Mouse (Mus musculus) hindbrain, embryonic 16.5 days (tissue): ENCODE data around the gene Hemk1. TPM values are rescaled to one million over a fixed set of nuclear protein-coding genes. Genes with fewer than 3 reads are reported as not detected.
A peak's percentile ranks its signal among the peaks of the same experiment; 100 is the strongest.

Source experiments
- ATAC-seq: fragments of 200-750 bp; cut with Nextera tagmentation; 2 replicates; pipeline ENCODE4 v1.8.0; 2017; ENCODE audit warnings: moderate TSS enrichment, moderate library complexity
- H3K27ac ChIP-seq: fragments of 300-500 bp; sonication (generic); 2 replicates; pipeline ENCODE4 v1.5.1; 2014; ENCODE audit warnings: low read depth, mild to moderate bottlenecking, control low read depth, low read length, moderate library complexity
- H3K27me3 ChIP-seq: fragments of 300-500 bp; sonication (generic); replicated peaks from 2 replicates; pipeline ENCODE4 v1.6.1; 2014; ENCODE audit warnings: low read length; ENCODE audit not compliant: control insufficient read depth, insufficient read depth
- H3K36me3 ChIP-seq: fragments of 300-500 bp; sonication (generic); 2 replicates; pipeline ENCODE4 v1.6.1; 2014; ENCODE audit warnings: mild to moderate bottlenecking, low read length, moderate library complexity, mixed read lengths; ENCODE audit not compliant: control insufficient read depth, insufficient read depth
- H3K4me1 ChIP-seq: fragments of 300-500 bp; sonication (generic); 2 replicates; pipeline ENCODE4 v1.6.1; 2014; ENCODE audit warnings: low read depth, low read length; ENCODE audit not compliant: control insufficient read depth, insufficient read depth
- H3K4me2 ChIP-seq: fragments of 300-500 bp; sonication (generic); 2 replicates; pipeline ENCODE4 v1.6.1; 2014; ENCODE audit warnings: mild to moderate bottlenecking, low read length, control low read depth, moderate library complexity
- H3K4me3 ChIP-seq: fragments of 300-500 bp; sonication (generic); 2 replicates; pipeline ENCODE4 v1.5.1; 2014; ENCODE audit warnings: mild to moderate bottlenecking, low read length, control low read depth, moderate library complexity
- H3K9ac ChIP-seq: fragments of 300-500 bp; sonication (generic); 2 replicates; pipeline ENCODE4 v1.6.1; 2014; ENCODE audit warnings: low read depth, mild to moderate bottlenecking, control low read depth, low read length, moderate library complexity
- H3K9me3 ChIP-seq: fragments of 300-500 bp; sonication (generic); 2 replicates; pipeline ENCODE4 v1.6.1; 2014; ENCODE audit warnings: mild to moderate bottlenecking, low read length, moderate library complexity; ENCODE audit not compliant: control insufficient read depth
- WGBS: fragments of 180-500 bp; shearing (Covaris S2); extraction: QIAGEN DNeasy Blood & Tissue Kit; methylation state at CpG from one replicate; pipeline ENCODE4 v1.1.7; 2014; 5-methylcytosine and 5-hydroxymethylcytosine counted together
- polyA plus RNA-seq: library from polyadenylated mRNA; unstranded; fragments of >200 nt; fragmentation: Nextera tagmentation; extraction: Ambion mirVana; gene quantifications from 2 replicates; pipeline ENCODE4 v1.2.1, GENCODE M21; 2015

The Hemk1 gene
- polyA plus RNA-seq, result 17.5 and 18.7 TPM in 2 replicates

DNA sequence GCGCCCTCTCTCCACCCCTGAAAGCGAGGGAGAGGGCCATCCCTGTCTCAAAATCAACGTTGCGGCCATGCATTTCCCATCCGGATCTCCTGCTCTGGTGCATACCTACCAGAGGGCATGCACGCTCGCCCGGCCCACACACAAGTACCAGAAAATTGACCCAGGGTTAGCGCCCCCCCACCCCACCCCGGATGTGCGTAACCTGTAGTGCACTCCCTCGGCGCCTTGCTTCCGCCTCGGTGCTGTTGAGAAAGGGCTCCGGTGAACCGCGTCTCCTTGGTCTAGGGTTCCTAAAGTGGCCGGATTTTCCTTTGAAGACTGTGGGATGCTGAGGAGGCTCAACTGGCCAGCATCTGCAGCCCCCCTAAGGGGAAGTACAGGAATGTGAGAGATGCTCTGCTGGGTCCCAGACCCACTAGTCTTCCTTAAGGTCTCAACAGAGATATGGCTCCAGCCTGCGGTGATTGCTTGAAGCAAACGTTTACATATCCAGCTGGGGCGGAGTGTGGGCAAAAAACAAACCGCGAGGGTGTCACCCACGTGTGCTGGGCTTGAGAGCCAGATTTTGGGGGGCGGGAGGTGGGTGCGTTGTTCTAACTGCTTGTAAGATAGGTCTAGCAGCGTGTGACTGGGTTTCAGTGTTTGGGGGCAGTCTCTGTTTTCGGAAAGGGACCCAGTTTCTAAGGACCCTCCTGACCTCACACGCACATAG lies at the start of gene Hemk1:
TSS of gene Hemk1 (minus strand) at position 179 of the 712 bp plus-strand sequence.
- no peaks in the 10 kb centered on the region for H3K36me3 ChIP-seq
- peak within 1 kb of the TSS; percentile 80 for H3K9ac ChIP-seq
- peak within 1 kb of the TSS; percentile 63 for H3K4me3 ChIP-seq
- H3K4me2 ChIP-seq, result peak within 1 kb of the TSS; percentile 92
- 5% methylated on average over 30 of the region's 30 CpGs for WGBS
- H3K9me3 ChIP-seq, result no peaks in the 10 kb centered on the region
- H3K27ac ChIP-seq, result peak within 1 kb of the TSS; percentile 73
- no peaks in the 10 kb centered on the region for H3K27me3 ChIP-seq
- ATAC-seq, result peak; percentile 77
- peaks cover 29% of the 10 kb centered on the region for H3K4me1 ChIP-seq

DNA sequence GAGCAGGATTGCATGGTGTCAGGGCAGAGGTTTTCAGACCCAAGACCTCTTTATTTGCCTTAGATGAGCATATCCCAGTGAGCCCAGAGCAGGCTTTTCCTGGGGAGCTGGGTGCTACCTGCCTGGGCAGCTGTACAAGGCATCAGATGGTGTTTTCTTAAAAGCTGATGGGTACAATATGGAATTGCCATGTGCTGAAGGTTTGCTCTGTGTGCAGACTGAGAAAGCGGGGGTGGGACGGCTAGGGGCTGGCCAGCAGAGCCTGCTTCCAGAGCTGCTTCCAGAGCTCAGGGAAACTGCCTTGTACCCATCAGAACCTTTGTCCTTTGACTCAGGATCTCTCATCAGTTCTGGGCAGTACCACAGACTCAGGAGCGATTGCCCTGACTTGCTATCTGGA lies 49.6 kb upstream of the Hemk1 start:
- WGBS, result 98% methylated on average over 3 of the region's 3 CpGs
- Histone ChIP-seq H3K9ac (no peak overlapping the region), H3K27me3 (0 out of 2 replicates have a peak, but pooled peaks cover 3% of the 10 kb centered on the region), H3K4me1 (peaks cover 3% of the 10 kb centered on the region; the same call in 1 of the 2 replicates), H3K36me3 (no peaks in the 10 kb centered on the region), H3K27ac (no peak overlapping the region), H3K9me3 (no peaks in the 10 kb centered on the region), H3K4me3 (no peak overlapping the region), H3K4me2 (no peak overlapping the region)
- ATAC-seq, result no peak

DNA sequence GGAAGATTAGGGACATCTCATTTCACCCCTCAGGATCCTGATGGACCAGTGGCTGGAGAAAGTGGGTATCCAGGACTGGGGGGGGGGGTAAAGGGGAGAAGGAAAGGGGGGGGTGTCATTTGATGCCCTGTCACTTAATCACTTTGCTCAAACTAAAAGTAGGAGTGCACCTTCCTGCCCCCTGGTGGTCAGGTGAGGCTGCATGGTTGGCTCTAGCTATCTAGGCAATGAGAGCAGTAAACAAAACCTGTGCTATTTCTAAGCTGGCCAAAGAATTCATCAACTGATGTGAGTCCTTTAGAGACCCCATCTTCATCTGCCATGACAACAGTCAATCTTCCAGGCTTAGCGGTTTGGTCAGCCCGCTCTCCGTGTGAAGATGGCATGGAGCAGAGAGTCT lies 48.6 kb upstream of the Hemk1 start:
- WGBS, result 65% methylated on average over 3 of the region's 3 CpGs
- Histone ChIP-seq H3K9me3 (no peaks in the 10 kb centered on the region), H3K9ac (no peak overlapping the region), H3K4me3 (no peak overlapping the region), H3K36me3 (no peaks in the 10 kb centered on the region), H3K4me2 (no peak overlapping the region), H3K27ac (no peak overlapping the region), H3K4me1 (peaks cover 3% of the 10 kb centered on the region; the same call in 1 of the 2 replicates), H3K27me3 (peaks cover 3% of the 10 kb centered on the region; the same call in 1 of the 2 replicates)
- ATAC-seq, result no peak

DNA sequence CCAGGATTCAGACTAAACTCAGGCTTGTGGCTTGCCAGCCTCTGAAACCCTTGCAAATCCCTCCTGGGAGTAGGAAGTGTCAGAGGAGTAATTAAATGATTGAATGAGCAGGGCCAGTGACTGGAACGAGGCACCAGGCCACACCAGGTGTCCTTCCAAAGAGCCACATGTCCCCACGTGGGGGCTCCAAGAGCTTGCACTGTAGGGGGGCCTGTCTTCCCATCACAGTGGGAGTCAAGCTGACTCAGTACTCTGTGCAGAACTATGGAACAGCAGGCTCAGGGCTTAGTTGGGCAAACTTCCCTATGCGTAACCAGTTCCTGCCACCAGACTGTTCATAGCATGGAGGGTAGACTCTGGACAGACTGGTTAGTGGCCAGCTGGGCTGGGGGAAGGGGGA lies 46.2 kb upstream of the Hemk1 start:
- Histone ChIP-seq H3K4me1 (no peaks in the 10 kb centered on the region), H3K27ac (no peak overlapping the region), H3K9me3 (no peaks in the 10 kb centered on the region), H3K4me2 (no peak overlapping the region), H3K27me3 (peaks cover 3% of the 10 kb centered on the region), H3K4me3 (no peak overlapping the region), H3K9ac (no peak overlapping the region), H3K36me3 (no peaks in the 10 kb centered on the region)
- no peak for ATAC-seq
- 21% methylated on average over 3 of the region's 3 CpGs for WGBS

DNA sequence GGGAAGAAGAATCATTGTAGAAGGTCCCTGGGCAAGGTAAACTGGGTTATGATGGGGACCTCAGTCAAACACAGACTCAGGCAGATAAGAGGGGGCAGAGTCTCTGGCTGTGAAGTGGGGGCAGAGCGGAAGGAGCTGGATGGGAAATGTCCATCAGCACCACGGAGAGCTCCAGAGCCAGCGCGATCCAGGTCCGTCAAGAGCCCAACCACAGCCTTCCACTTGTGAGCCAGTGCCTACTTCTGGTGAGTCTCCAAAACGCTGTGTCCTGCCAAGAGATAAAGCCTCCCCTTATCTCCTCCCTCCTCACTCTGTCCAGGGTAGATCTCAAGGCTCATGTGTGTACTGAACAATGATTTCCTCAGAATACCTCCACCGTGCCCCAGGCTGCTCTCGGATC lies 43.6 kb upstream of the Hemk1 start:
- Histone ChIP-seq H3K9ac (no peak overlapping the region), H3K27ac (no peak overlapping the region), H3K27me3 (peaks cover 6% of the 10 kb centered on the region), H3K36me3 (no peaks in the 10 kb centered on the region), H3K4me2 (no peak overlapping the region), H3K9me3 (no peaks in the 10 kb centered on the region), H3K4me3 (no peak overlapping the region), H3K4me1 (peaks cover 5% of the 10 kb centered on the region)
- 15% methylated on average over 8 of the region's 8 CpGs for WGBS
- no peak for ATAC-seq

DNA sequence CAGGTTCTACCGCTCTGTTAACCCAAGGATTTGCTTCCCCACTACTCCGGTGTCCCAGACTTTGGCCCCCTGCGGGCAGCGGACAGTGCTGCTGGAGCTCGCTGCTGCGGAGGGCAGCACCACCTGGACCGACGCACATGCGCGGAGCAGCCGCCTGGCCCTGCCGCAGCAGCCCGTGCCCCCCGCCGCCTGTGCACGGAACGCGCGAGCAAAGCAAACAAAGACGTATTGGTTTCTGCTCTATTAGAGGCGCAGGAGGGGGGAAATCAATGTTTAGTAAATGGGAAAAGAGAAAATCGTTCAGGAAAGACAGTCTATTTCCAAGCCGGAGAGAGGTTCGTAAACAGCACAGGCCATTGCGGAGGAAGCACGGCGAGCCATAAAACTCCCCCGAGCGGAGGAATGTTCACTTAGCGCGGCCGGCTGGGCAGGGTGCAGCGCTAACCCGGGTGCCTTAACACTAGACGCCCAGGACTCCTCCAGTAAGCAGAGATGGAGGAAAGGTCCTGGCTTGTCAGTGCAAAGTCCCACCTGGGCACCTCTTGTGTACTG lies 39.9 kb upstream of the Hemk1 start:
- Histone ChIP-seq H3K36me3 (no peaks in the 10 kb centered on the region), H3K4me3 (peak overlapping the region; percentile 30), H3K4me2 (peak overlapping the region; percentile 56), H3K27ac (peak overlapping the region; percentile 73), H3K27me3 (peaks cover 5% of the 10 kb centered on the region), H3K9me3 (no peaks in the 10 kb centered on the region), H3K4me1 (peaks cover 8% of the 10 kb centered on the region), H3K9ac (peak overlapping the region; percentile 60)
- ATAC-seq, result peak; percentile 80
- under 1% methylated on average over 35 of the region's 35 CpGs for WGBS

DNA sequence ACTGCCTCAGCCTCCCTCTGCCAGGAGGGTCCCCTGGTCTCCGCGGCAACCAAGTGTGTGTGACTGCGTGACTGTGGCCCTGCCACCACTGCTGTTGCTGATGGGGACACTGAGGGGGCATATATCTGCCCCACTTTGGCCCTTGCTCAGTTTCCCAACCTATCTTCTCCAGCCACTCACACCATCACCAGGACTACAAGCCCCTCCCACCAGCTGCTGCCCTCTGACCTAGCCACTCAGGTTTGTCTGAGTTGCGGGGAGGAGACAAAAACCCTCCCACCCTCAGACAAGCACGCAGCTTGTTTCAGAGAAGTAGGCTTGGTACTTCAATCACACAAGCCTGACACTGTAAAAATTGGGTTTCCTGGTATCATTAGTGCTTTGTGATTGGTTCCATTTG lies 37.3 kb upstream of the Hemk1 start:
- no peak for ATAC-seq

DNA sequence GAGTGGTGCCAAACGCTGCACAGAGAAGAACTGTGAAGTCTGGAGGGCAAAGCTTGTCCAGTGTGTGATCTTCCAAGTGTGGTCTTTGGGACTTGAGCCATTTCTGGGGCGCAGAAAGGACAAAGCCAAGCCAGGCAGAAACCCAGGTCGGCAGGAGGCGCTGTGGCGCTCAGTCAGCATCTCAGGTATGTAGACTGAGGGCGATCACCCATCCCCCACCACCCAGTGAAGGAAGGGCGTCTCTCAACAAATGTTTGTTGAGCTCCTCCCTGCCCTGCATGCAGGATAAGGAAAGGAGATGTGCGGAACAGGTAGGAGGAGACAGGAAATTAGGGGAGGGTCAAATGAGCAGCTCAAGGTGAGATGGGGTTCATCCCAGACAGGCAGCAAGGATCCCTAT lies 36.5 kb upstream of the Hemk1 start:
- no peak for ATAC-seq
- Histone ChIP-seq H3K27me3 (0 out of 2 replicates have a peak, but pooled peaks cover 3% of the 10 kb centered on the region), H3K4me2 (no peak overlapping the region), H3K4me3 (no peak overlapping the region), H3K9ac (no peak overlapping the region), H3K36me3 (no peaks in the 10 kb centered on the region), H3K9me3 (no peaks in the 10 kb centered on the region), H3K27ac (no peak overlapping the region), H3K4me1 (peaks cover 8% of the 10 kb centered on the region)
- WGBS, result 11% methylated on average over 8 of the region's 8 CpGs

More for the DNA sequence above, 37.3 kb upstream of the Hemk1 start:
- no peak overlapping the region for H3K9ac ChIP-seq
- H3K27ac ChIP-seq, result no peak overlapping the region
- WGBS, result 12% methylated on average over 5 of the region's 5 CpGs
- no peaks in the 10 kb centered on the region for H3K36me3 ChIP-seq
- H3K4me3 ChIP-seq, result no peak overlapping the region
- H3K9me3 ChIP-seq, result no peaks in the 10 kb centered on the region
- no peak overlapping the region for H3K4me2 ChIP-seq
- H3K4me1 ChIP-seq, result peaks cover 8% of the 10 kb centered on the region
- H3K27me3 ChIP-seq, result peaks cover 3% of the 10 kb centered on the region; the same call in 1 of the 2 replicates

DNA sequence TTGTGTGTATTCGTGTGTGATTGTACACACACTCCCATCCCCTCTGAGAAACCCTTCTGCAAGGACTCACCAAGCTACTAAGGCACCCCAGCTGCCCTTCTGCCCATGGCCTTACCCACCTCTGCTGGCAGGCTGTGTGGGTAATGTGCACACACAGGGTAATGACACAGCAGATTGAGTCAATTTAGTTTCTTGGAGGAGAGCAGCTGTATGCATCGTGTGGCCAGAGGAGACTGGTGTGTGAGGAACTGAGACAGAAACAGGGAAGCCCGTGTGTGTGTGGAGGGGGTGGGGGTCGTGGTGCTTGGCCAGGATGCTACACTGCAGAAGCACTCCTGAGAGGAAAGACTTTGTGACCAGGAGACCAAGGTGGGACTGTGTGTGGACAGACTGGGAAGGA lies 34.3 kb upstream of the Hemk1 start:
- 47% methylated on average over 4 of the region's 4 CpGs for WGBS
- Histone ChIP-seq H3K27ac (no peak overlapping the region), H3K4me3 (no peak overlapping the region), H3K4me2 (no peak overlapping the region), H3K4me1 (peaks cover 3% of the 10 kb centered on the region; the same call in 1 of the 2 replicates), H3K9me3 (no peaks in the 10 kb centered on the region), H3K36me3 (no peaks in the 10 kb centered on the region), H3K9ac (no peak overlapping the region; the same call in 1 of the 2 replicates), H3K27me3 (no peaks in the 10 kb centered on the region)
- ATAC-seq, result no peak
